Mouse (Mus musculus): Measurements from ENCODE around the gene Mylpf.
A peak's percentile ranks its signal among the peaks of the same experiment; 100 is the strongest.

Mylpf gene

GRCm38 (mm10) chr7:127206606-127207005 lies 2.1 kb upstream of the Mylpf start:
- no peak for DNase-seq (ENCODE audit: low read depth, low spot score)

GRCm38 (mm10) chr7:127207374-127208294 lies 1.1 kb upstream of the Mylpf start:
- DNase-seq (ENCODE audit: low read depth, low spot score), result peak; percentile 60

- no peak for DNase-seq (ENCODE audit: low read depth, low spot score)
These were observed 466 bp upstream of the Mylpf start, which contains the start of gene Tbc1d10b for GRCm38 (mm10) chr7:127208295-127208552. Tbc1d10b (minus strand) TSS chr7:127208468.

GRCm38 (mm10) chr7:127209851-127210250 lies 1.2 kb downstream of the Mylpf start:
- peak; percentile 19 for DNase-seq (ENCODE audit: low read depth, low spot score)

GRCm38 (mm10) chr7:127210266-127210665 lies 1.6 kb downstream of the Mylpf start:
- DNase-seq (ENCODE audit: low read depth, low spot score), result no peak

GRCm38 (mm10) chr7:127211014-127211745 lies 2.5 kb downstream of the Mylpf start:
- DNase-seq (ENCODE audit: low read depth, low spot score), result no peak

GRCm38 (mm10) chr7:127212432-127213250 lies 4.0 kb downstream of the Mylpf start:
- DNase-seq (ENCODE audit: low read depth, low spot score), result no peak

GRCm38 (mm10) chr7:127213485-127213884 lies 4.8 kb downstream of the Mylpf start:
- peak; percentile 71 for DNase-seq (ENCODE audit: low read depth, low spot score)

GRCm38 (mm10) chr7:127213930-127214329 lies 5.2 kb downstream of the Mylpf start:
- no peak for DNase-seq (ENCODE audit: low read depth, low spot score)

GRCm38 (mm10) chr7:127214521-127214920 lies 5.8 kb downstream of the Mylpf start:
- no peak for DNase-seq (ENCODE audit: low read depth, low spot score)

- DNase-seq (ENCODE audit: low read depth, low spot score), result peak; percentile 87
These were observed 6.5 kb downstream of the Mylpf start for GRCm38 (mm10) chr7:127214981-127215871.

GRCm38 (mm10) chr7:127216307-127216706 lies 7.6 kb downstream of the Mylpf start:
- DNase-seq (ENCODE audit: low read depth, low spot score), result no peak

GRCm38 (mm10) chr7:127217475-127217874 lies 8.8 kb downstream of the Mylpf start:
- no peak for DNase-seq (ENCODE audit: low read depth, low spot score)

GRCm38 (mm10) chr7:127217901-127218642 lies 9.4 kb downstream of the Mylpf start:
- peak; percentile 84 for DNase-seq (ENCODE audit: low read depth, low spot score)

GRCm38 (mm10) chr7:127218670-127219069 lies 10.0 kb downstream of the Mylpf start:
- peak; percentile 38 for DNase-seq (ENCODE audit: low read depth, low spot score)

GRCm38 (mm10) chr7:127220440-127220839 lies 11.8 kb downstream of the Mylpf start:
- peak; percentile 81 for DNase-seq (ENCODE audit: low read depth, low spot score)

GRCm38 (mm10) chr7:127223106-127223505 lies 14.4 kb downstream of the Mylpf start:
- DNase-seq (ENCODE audit: low read depth, low spot score), result no peak

GRCm38 (mm10) chr7:127223515-127224478 lies 15.1 kb downstream of the Mylpf start:
- no peak for DNase-seq (ENCODE audit: low read depth, low spot score)

GRCm38 (mm10) chr7:127224616-127225015 lies 15.9 kb downstream of the Mylpf start:
- no peak for DNase-seq (ENCODE audit: low read depth, low spot score)

Measured in CD4-positive, CD25-positive, alpha-beta regulatory T cell, adult 2 months (primary cell).